Mouse (Mus musculus) layer of hippocampus, adult 2 months (tissue): ENCODE measurements at regions not wholly inside any gene's neighbourhood (a gene's known extent, or its start where the extent isn't known, plus 50 kb on each side); places are given as distances from the start of the nearest gene placed in this dataset.

ENCODE experiments used
- DNase-seq, 2 experiments: peaks; one replicate each; pipeline ENCODE4 v3.0.0; 2022; ENCODE audit warnings: low spot score in 2 of 2
- H3K27ac ChIP-seq: fragments of 200-600 bp; 2 replicates; pipeline ENCODE4 v1.8.1; 2022
- H3K4me3 ChIP-seq: fragments of 200-600 bp; 2 replicates; pipeline ENCODE4 v1.8.1; 2022; ENCODE audit warnings: mild to moderate bottlenecking
- CTCF ChIP-seq: fragments of 200-600 bp; conservative IDR thresholded peaks from 2 replicates; pipeline ENCODE4 v1.8.1; 2022; ENCODE audit warnings: antibody characterized with exemption, mild to moderate bottlenecking, moderate library complexity

GRCm38 (mm10) chr15:25140389-25141181 lies 273.0 kb downstream of the Basp1 start:
- no peak for DNase-seq
- no peak overlapping the region for H3K4me3 ChIP-seq
- no peak overlapping the region for H3K27ac ChIP-seq
- no peak for TF ChIP-seq CTCF

DNA sequence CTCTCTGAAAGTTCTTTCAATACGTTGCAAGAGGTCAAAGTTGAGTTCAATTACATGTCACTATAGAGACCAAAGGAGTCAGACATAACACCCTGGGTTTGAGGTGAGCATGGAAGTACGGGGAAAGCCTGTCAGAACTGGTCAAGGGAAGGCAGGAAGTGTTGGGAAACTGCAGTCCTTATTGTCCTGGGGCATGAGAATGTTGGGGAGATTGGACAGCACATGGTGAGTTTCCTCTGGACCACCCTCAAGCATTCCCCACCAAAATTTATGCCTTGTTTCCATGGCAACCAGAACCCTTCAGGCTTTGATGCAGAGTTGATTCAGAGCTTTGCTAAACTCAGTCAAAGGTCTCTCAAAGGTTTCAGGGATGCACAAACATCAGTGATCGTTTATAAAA lies 276.5 kb downstream of the Basp1 start:
- Histone ChIP-seq H3K27ac (no peak overlapping the region), H3K4me3 (no peak overlapping the region)
- TF ChIP-seq CTCF: no peak
- no peak for DNase-seq

DNA sequence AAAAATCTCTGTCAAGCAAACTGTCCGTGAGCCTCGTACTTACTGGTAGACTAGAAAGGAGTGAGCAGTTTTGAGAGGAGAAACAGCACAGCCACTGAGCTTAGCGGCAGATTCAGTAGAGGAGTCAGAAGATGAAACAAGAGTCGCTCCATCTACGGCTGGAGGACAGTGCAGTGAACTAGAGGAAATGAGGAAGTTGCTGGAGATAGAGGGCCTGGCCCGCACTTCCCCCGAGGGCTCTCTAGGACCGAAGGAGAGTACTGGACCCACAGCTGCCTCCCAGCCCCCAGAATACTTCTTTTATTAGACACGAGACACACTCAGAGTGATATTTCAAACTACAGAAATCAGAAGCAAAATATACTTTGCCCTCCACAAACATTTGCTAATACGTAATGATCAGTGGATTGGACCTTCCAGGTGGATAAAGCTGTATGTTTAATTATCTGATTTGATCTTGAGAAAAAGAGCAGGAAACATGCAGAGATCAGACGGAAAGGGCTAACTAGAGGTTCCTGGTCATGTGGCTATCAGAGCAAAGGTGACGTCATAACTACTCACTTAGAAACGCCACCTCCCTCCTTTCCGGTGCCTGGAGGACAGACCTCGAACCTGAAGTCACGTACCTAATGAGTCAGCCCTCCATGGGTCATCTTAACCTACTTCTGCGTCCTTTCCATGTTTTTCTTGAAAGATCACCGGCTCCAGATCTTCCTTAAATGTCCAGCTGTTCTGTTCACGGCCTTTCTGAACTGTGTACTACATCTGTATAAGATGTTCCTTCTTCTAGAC lies 277.9 kb downstream of the Basp1 start:
- TF ChIP-seq CTCF: no peak
- DNase-seq: no peak
- H3K27ac ChIP-seq: no peak overlapping the region
- no peak overlapping the region for H3K4me3 ChIP-seq

- no peak for DNase-seq
- TF ChIP-seq CTCF: no peak
- no peak overlapping the region for H3K27ac ChIP-seq
- no peak overlapping the region for H3K4me3 ChIP-seq
Measured at GRCm38 (mm10) chr15:25130096-25130495, 283.5 kb downstream of the Basp1 start.

GRCm38 (mm10) chr15:25129572-25129971 lies 284.0 kb downstream of the Basp1 start:
- no peak overlapping the region for H3K4me3 ChIP-seq
- TF ChIP-seq CTCF: no peak
- H3K27ac ChIP-seq: no peak overlapping the region
- no peak for DNase-seq

DNA sequence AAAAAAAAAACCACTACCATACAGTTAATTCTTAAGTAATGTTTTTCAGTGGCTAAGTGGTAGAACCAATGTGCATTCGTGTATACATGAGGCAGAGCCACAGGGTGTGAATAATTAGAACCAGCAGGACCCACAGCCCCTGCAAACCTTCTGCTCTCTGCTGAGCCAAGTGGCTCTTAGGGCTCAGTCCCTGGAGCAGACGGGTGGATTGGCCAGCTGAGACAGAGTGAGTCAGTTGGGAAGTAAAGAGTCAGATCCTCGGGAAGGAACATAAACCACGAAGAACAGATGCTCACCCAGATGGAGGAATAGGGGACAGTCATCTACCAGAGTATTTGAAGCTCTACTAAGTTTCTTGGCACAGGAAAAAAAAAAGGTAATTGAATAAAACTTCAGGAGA lies 293.1 kb downstream of the Basp1 start:
- Histone ChIP-seq H3K27ac (no peak overlapping the region), H3K4me3 (no peak overlapping the region)
- TF ChIP-seq CTCF: no peak
- peak; percentile 46 to 68 for DNase-seq

GRCm38 (mm10) chr15:25117980-25118379 lies 295.6 kb downstream of the Basp1 start:
- DNase-seq: no peak
- TF ChIP-seq CTCF: no peak
- peak overlapping the region; percentile 43; the same call in 1 of the 2 replicates for H3K27ac ChIP-seq
- no peak overlapping the region for H3K4me3 ChIP-seq

GRCm38 (mm10) chr15:25102727-25103126 lies 310.8 kb downstream of the Basp1 start:
- Histone ChIP-seq H3K27ac (no peak overlapping the region), H3K4me3 (no peak overlapping the region)
- no peak for DNase-seq
- no peak for TF ChIP-seq CTCF

- Histone ChIP-seq H3K4me3 (no peak overlapping the region), H3K27ac (no peak overlapping the region)
- DNase-seq: no peak
- no peak for TF ChIP-seq CTCF
Measured at GRCm38 (mm10) chr15:25093758-25094157, 319.8 kb downstream of the Basp1 start.

DNA sequence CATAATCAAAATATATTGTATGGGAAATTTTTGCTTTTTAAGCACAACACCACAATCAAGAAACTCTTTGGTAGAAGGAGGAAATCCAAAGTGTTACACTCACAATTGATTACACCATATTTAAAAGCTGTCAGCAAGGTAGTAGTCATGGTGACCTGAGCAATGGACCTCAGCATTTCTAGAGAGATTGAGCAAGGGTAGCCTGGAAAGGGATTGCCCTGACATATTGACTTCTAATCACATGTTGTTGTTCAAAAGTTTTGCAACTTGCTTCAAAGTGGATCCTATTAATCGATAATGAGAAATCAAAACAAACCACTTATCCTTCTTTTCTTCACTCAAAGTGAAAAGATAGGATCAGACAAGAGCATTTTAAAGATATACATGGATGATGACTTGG lies 343.9 kb downstream of the Basp1 start:
- TF ChIP-seq CTCF: no peak
- no peak overlapping the region for H3K27ac ChIP-seq
- no peak for DNase-seq
- H3K4me3 ChIP-seq: no peak overlapping the region

DNA sequence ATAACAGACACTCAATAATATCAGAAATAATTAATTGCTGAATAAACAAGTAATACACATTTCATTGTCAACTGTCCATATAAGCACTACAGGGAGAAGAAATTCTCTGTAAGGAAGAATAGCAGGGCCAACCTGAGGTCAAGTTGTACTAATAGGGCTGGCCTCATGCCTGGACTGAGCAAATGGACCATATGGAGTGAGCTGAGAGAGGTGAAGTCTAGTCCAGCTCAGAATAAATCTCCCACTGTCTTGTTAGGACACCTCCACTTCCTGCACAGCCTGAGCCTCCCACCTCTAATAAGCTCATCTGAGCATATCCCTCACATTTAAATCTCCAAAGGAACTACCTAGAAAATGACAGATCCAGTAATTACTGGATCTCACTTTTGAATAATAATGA lies 354.2 kb downstream of the Basp1 start:
- Histone ChIP-seq H3K4me3 (no peak overlapping the region), H3K27ac (no peak overlapping the region)
- no peak for DNase-seq
- no peak for TF ChIP-seq CTCF

GRCm38 (mm10) chr15:25047875-25048274 lies 365.7 kb downstream of the Basp1 start:
- peak in 1 of 2 experiments; percentile 56 for DNase-seq
- peak; percentile 80 for TF ChIP-seq CTCF
- Histone ChIP-seq H3K27ac (no peak overlapping the region), H3K4me3 (no peak overlapping the region)

- H3K27ac ChIP-seq: no peak overlapping the region
- no peak for DNase-seq
- TF ChIP-seq CTCF: no peak
- H3K4me3 ChIP-seq: no peak overlapping the region
Measured at GRCm38 (mm10) chr15:25046514-25047138, 366.9 kb downstream of the Basp1 start.
